Mouse (Mus musculus): ENCODE measurements at regions not wholly inside any gene's neighbourhood (a gene's known extent, or its start where the extent isn't known, plus 50 kb on each side); places are given as distances from the start of the nearest gene placed in this dataset.

DNA sequence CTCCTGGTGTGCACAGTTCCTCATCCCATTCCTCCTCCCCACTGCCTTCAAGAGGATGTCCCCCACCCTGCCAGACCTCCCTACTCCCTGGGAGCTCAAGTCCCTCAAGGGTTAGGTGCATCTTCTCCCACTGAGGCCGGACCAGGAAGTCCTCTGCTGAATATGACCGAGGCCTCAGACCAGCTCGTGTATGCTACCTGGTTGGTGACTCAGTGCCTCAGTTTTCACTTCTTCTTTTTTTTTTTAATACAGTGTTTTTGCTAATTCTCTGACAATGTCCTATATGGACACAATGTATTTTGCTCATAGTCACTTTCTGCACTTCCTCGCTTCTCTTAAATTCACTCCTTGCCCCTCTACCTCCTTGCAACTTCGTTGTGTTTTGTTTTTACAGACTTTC lies 237.2 kb downstream of the Tle4 start:
- TF ChIP-seq CTCF (IDR thresholded peaks at IDR 0.05; ENCODE audit: low read depth), result no peak
- no peak for TF ChIP-seq EP300 (IDR thresholded peaks at IDR 0.05; ENCODE audit: low read depth)
